Mouse (Mus musculus): ENCODE measurements around the gene Auts2. TPM values are rescaled to one million over a fixed set of nuclear protein-coding genes. Genes with fewer than 3 reads are reported as not detected.

The Auts2 gene
- total RNA-seq, 4 experiments from 2014 or later: 23.5 to 31.8 (median 27.0) TPM

DNA sequence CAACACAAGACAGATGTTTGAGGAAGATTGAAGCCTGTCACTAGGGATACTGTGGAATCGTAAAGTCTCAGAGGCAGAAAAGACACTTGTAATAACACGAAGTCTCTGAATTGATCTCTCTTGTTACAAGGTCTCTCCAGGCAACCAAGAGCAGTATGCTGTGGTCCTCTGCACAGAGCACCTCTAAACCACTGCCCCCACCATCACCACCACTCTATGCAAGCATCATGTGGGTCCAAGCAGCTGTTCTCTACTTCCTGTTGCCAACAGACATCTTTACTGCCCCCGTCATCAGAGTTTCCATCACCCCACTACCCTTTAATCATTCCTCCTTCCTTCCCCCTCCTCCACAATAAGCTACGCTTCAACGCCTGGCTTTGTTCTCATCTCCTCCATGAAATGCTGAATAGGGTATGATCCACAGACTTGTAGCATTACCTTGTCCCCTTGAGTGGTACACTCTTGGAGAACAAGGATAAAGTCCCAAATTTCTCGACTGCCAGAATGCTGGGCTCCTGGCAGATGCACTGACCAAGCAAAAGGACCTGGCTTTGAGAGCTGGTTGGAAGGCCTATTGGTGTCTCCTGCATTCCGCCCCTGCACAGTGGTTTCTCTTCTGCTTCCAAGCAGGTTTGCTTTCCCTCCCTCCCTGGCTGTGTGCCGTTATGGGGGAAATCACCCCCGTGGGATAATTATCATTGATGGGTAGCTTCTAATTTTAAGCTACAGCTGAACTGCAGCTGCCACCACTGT is 699.2 kb downstream of the Auts2 start:
- DNase-seq (ENCODE audit: low spot score): no peak

DNA sequence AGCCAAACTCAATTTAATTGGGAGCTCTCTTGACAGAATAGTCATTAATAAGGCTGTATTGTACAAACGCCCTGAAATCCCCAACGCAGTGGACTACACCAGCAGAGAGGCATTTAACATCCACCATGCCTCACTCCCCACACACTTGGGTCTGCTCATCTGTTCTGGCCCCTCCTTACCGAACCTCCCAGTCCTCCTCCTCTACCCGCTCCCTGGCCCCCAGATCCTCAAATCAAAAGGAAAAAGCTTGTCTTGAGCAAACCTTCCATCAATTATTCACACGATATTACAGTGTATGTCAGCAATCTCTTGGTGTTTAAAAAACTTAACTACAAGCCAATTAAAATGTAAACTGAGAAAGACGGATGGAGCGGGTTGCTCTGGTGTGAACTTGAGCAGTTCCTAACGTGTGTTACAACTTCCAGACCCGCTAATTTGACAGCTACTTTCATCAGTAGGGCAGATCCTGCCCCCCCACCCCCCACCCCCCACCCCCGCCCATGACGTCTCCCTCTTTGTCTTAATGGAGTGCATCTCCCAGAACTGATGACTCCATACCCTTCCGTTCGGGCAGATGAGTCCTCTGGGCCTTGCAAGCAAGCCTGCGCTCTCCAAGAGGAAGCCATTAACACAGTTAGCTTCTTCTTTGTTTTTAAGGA is 703.4 kb downstream of the Auts2 start:
- no peak for DNase-seq (ENCODE audit: low spot score)

- no peak for DNase-seq (ENCODE audit: low spot score)
Measured at GRCm38 (mm10) chr5:131839023-131839422, 704.1 kb downstream of the Auts2 start.

DNA sequence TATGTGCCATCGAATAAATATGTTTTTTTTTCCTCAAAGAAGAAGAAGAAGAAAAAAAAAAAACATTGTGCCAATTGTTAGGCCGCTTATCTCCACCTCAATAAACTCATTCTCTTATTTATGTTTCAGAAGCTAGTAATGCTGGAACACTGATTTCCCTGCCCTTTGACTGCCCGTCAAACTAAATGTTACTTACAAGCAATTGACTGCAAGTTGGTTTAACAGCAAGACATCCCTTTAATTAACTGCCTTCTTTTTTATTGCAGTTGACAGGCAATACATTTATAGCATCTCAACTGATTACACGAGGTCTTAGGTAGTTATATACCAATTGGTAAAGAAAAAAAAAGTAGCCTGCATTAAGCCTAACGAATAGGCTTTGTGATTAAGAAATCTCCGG is 705.1 kb downstream of the Auts2 start:
- no peak for DNase-seq (ENCODE audit: low spot score)

GRCm38 (mm10) chr5:131836014-131836735 is 707.0 kb downstream of the Auts2 start:
- no peak for DNase-seq (ENCODE audit: low spot score)

GRCm38 (mm10) chr5:131832891-131833876 is 710.0 kb downstream of the Auts2 start:
- DNase-seq (ENCODE audit: low spot score): no peak

DNA sequence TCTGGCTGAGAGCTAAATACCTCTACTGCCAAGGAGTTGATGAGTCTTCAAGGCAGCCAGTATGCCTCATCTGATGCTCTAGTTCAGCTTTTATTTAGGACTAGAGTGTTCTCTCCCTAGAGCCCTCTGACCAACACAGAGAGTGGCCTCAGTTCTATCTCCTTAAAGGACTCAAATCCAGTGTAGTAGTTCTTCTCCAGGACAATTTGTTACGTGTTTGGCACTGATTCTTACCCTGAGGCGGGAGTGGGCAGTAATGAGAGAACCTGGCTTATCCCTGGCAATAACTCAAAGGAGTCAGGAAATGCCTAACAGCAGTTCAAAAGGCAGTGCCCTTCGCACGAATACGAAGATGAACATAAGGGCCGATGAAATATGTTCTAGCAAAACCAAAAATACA is 713.0 kb downstream of the Auts2 start:
- no peak for DNase-seq (ENCODE audit: low spot score)

GRCm38 (mm10) chr5:131829248-131829647 is 713.9 kb downstream of the Auts2 start:
- no peak for DNase-seq (ENCODE audit: low spot score)

GRCm38 (mm10) chr5:131828607-131829006 is 714.5 kb downstream of the Auts2 start:
- no peak for DNase-seq (ENCODE audit: low spot score)

DNA sequence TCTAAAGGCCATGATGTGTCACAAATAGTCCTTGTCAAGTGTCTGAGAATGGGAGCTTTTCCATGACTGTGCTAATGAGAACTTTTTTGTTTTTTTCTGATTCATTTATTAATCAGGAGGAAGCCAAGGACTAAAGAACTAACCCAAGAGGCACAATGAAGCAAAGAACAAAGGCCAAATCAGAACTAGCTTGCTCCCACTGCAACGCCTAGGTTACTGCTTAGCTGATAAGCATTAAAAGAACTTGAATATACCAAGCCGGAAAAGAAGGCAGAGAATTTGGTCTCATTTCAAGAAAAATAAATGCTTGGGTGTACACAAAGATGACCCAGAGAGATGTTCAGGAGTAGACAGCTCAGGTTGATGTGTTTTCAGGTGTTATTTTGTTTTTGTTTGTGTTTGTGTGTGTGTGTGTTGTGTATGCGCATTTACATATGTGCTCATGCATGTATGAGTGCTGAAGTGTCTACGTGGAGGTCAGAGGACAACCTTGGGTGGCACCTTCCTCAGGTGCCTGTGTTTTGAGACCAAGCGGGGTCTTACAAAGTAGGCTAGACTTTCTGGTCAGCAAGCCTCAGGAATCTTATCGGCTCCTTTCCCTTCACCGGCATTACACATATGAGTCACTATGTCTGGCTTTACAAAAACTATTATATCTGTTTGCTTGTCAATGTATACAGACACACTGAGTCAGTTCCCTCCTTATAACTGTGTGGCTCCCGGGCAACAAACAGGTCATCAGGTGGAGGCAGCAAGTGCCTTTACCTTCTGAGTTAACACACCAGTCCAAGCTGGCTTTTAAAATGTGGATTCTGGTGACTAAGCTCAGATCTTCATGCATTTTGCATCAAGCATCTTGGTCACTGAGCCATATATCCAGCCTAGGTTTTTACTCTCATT is 716.5 kb downstream of the Auts2 start:
- DNase-seq (ENCODE audit: low spot score): no peak

GRCm38 (mm10) chr5:131825421-131825820 is 717.7 kb downstream of the Auts2 start:
- no peak for DNase-seq (ENCODE audit: low spot score)

GRCm38 (mm10) chr5:131824197-131824991 is 718.8 kb downstream of the Auts2 start:
- no peak for DNase-seq (ENCODE audit: low spot score)

GRCm38 (mm10) chr5:131821461-131821860 is 721.7 kb downstream of the Auts2 start:
- no peak for DNase-seq (ENCODE audit: low spot score)

- peak; percentile 9 for DNase-seq (ENCODE audit: low spot score)
Measured at GRCm38 (mm10) chr5:131819251-131819691, 723.9 kb downstream of the Auts2 start.

GRCm38 (mm10) chr5:131815498-131815897 is 727.6 kb downstream of the Auts2 start:
- no peak for DNase-seq (ENCODE audit: low spot score)

DNA sequence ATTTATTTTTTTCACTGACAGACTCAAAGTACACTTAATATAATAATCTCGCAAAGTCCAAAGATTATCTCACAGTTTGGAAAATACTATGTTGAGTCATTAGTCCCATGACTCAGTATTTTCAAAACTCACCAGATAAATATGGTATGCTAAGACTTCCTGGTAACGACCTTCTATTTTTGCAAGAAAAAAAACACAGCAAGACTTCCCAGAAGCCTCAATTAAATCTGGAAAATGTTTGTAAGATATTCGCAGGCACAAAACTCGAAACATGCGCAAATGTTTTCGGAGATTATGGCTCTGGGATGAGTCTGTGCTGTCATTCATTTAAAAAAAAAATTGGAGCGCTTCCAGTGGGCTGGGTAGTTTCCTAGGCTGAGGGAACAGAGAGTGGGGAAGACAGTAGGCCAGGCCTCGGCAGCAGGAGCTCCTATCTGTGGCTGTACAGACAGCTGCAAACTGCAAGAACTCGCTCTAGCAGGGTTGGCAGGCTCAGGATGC is 728.6 kb downstream of the Auts2 start:
- peak; percentile 79 for DNase-seq (ENCODE audit: low spot score)

GRCm38 (mm10) chr5:131813952-131814502 is 729.1 kb downstream of the Auts2 start:
- DNase-seq (ENCODE audit: low spot score): peak; percentile 4

DNA sequence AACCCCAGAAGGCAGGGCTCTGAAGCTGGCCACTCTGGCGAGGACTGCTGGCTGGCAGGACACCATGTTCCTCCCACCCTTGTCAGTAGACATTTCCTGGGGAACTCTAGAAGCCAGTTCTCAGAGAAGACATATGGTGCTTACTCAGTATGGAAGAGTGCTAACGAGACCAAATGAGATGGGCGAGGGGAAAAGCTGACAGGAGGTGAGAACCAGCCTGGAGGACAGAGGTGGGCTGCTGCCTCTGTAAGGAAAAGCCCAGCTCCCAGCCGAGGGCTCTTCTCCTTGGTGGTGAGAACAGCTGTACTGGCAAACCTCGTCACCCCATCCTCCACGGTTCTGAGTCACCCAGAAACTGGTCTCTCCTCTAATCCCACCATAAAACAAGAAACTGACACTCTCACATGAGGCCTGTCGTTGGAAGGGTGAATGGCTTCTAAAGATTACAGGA is 729.8 kb downstream of the Auts2 start:
- DNase-seq (ENCODE audit: low spot score): peak; percentile 19
